Mouse (Mus musculus): ENCODE data around the gene Fcna. TPM values are rescaled to one million over a fixed set of nuclear protein-coding genes. Genes with fewer than 3 reads are reported as not detected.

Fcna gene
- total RNA-seq (2021) = 10 to 100 TPM in 1 of 2 experiments, 1 to 10 TPM in 1; 5.3 to 12.3 TPM
- long read RNA-seq, experiment 1, transcript Fcna-201 (10 exons, 1,374 nt) = major isoform, 7 of 7 reads
- long read RNA-seq, experiment 1, partial matches to known transcripts = 0 of 7 reads
- long read RNA-seq, experiment 1, other reads (novel, unspliced or antisense) = 0 of 7 reads
- long read RNA-seq, experiment 2, transcript Fcna-201 (10 exons, 1,374 nt) = major isoform, 10 of 16 reads
- long read RNA-seq, experiment 2, partial matches to known transcripts = 3 of 16 reads
- long read RNA-seq, experiment 2, other reads (novel, unspliced or antisense) = 3 of 16 reads

- no peak for DNase-seq (ENCODE audit: low spot score in 2 of 2)
These were observed at the start of gene Fcna for GRCm38 (mm10) chr2:25627811-25628210. Gene Fcna, minus strand, starts transcription at chr2:25628030.

DNA sequence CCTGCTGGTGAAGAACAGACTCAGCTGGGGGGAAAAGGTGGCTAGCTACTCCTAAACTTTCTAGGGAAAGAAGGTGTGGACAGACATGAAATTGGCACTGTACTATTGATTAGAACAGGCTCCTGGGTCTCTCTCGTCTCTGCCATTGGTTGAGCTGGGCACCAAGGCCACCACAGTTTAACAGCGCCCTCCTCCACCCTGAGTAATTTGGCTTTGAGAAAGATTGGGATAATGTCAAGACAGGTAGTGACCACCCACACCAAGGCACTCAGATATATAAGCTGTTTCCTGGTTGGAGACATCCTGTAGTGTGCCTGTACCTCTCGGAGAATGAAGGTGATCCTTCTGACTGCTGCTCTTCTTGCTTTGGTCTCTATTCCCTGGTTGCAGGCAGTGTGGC, 48.7 kb upstream of the Fcna start, which contains the start of gene Lcn6:
Lcn6 (plus strand) TSS at position 301 of the 400 bp plus-strand sequence.
- DNase-seq (ENCODE audit: low spot score in 2 of 2) = no peak

GRCm38 (mm10) chr2:25666516-25666915, 38.7 kb upstream of the Fcna start:
- DNase-seq (ENCODE audit: low spot score in 2 of 2) = no peak

DNA sequence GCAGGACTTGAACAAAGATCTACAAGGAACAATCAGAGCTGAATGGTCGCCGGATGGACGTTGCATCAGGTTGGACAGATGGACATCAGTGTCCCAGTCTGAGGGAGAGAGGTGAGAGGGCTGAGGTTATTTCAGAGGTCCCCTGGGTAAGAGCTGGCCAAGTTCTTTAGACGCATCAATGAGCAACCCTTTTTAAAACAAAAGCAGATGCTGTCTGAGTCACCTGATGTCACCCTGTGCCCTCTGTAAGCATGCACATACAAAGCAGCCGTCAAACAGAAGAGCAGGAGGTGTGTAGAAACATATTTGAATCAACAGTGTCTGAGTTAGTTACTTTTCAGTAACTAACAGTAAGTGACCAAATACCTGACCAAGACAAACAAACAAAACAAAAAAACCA, 36.3 kb upstream of the Fcna start:
- no peak for DNase-seq (ENCODE audit: low spot score in 2 of 2)

GRCm38 (mm10) chr2:25663511-25663910, 35.7 kb upstream of the Fcna start:
- peak; percentile 70 to 77 for DNase-seq (ENCODE audit: low spot score in 2 of 2)

DNA sequence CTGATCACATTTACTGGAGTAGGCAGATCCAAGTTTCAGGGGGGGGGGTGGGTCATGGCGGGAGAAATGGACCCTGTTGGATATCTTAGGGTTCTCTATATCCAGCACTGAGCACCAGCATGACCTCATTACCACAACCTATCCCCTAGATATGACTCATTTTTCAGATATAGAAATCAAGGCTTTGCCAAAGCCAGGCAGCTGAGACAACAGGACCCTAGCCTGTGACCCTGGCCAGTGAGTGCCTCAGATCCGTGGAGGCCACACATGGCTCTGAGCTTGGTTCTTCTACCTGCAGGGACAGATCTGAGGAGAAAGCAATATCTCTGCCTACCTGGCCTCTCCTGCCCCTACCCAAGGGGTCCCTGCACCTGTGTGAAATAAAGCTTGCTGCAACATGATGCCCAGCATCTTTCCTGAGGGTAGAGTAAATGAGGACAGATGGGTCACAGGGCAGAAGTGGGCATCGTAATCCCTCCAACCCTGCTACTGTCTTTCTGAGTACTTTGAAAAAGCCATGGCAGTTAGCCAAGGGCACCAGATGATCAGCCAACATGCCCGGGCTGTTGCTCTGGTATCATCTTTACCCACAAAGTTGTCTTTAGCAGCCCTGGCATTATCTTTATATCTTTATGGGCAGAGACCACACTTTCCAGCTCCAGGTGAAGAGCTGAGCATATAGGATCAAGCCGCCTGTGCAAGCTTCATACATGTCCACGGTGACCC, 33.6 kb upstream of the Fcna start:
- DNase-seq (ENCODE audit: low spot score in 2 of 2) = no peak

GRCm38 (mm10) chr2:25660279-25660678, 32.4 kb upstream of the Fcna start:
- no peak for DNase-seq (ENCODE audit: low spot score in 2 of 2)

- no peak for DNase-seq (ENCODE audit: low spot score in 2 of 2)
These were observed 29.8 kb upstream of the Fcna start, which contains the start of gene Lcn5 for GRCm38 (mm10) chr2:25657652-25658051. Gene Lcn5, plus strand, starts transcription at chr2:25657952.

DNA sequence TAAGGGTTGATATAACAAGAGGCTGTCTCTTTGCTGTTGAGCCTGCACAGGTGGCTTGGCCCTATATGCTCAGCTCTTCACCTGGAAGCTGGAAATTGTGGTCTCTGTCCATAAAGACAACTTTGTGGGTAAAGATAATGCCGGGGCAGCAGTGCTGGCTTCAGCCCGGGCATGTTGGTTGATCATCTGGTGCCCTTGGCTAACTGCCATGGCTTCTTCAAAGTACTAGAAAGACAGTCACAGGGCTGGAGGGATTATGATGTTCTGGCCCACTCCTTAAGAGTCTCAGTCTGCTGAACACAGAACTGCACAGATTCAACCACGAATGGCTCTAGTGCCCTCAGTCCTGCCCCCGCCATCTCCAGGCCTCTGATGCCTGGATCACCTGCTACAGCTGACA, 29.4 kb upstream of the Fcna start:
- no peak for DNase-seq (ENCODE audit: low spot score in 2 of 2)

DNA sequence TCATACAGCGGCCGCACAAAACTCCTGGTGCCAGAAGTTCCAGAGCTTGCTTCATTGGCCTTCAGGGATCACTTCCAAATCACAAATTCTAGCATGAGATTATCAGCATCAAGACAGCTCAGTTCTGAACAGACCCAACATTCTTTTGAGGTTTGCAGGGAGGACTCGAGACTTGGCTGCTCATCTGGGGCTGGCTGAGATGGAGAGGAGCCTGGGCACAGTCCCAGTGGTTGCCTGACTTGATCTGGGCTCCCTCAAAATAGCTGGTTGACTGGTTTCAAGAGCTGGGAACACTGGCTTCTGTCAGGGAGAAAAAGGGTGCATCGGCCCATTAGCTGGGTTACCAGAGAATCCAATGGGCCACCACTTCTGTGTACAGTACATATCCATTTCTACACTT, 28.9 kb upstream of the Fcna start:
- DNase-seq (ENCODE audit: low spot score in 2 of 2) = no peak

DNA sequence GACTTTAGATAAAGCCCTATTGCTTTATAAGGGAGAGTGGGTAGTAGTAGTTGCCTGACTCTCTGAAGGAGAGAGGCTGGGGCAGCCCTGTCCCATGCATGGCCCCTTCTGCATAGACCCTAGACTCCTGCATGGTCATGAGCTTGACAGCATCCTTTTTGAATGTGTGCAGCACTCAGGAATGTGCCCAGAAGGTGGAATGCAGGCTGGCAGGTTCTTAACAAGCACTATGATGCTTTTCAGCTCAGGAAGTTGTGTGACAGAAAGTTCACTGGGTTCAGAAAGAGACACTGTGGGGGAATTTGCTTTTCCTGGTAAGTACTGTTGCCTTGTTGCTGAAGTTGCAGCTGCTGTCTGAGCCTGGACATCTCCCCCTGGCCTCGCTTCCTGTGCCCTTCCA, 26.7 kb upstream of the Fcna start:
- DNase-seq (ENCODE audit: low spot score in 2 of 2) = no peak

DNA sequence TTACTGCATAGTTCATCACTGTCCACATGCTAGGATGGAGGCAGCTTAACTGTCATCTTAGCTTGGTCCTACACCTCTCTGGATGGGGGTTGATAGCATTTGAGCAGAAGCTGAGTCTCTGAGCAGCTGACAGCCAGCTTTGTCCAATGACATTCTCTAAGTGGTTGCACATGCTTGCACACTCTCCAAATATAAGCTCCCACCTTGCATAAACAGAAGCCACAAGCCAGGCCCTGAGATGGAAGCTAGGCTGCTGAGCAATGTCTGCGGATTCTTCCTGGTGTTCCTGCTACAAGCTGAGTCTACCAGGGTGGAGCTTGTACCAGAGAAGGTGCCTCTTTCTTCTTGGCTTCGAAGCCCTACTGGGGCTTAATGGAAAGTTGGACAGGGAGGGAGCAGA, 25.1 kb upstream of the Fcna start, which contains the start of gene Lcn8:
Lcn8 (plus strand) TSS at position 219 of the 400 bp plus-strand sequence.
- no peak for DNase-seq (ENCODE audit: low spot score in 2 of 2)

DNA sequence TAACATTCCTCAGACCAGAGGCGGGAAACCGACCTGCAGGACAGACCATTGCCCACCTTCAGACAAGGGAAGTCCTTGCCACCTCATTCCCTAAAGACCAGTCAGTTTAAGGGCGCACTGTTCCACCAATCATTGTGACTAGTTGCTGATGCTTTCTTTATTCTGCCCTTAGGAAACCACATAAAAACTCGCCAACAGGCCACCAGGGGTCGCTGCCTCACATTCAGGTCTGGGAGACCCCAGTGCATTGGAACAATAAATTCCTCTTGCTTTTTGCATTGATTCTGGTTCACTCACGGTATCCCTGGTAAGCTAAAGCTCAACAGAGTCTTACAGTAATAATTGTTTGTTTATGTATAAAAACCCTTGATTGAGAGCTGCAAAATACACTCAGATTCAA, 12.1 kb upstream of the Fcna start:
- DNase-seq (ENCODE audit: low spot score in 2 of 2) = peak; percentile 39 to 55

DNA sequence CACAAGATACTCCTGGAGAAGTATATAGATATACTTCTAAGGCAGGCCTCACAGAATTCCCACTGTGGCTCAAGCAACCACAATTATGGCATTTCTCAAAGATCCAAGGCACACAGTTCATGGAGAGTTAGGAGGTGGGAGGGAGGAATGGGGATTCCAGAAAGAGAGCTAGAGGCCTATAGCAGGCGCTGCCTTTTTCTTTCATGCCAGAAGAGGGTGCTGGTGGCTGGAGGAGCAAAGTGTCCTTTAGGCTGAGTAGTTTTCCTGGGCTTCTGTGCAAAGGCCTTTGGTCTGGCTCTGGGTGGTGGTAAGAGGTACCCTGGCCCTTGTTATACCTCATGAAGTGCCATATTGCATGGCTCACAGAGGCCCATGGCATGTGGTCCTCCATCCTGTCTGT, 6.2 kb upstream of the Fcna start:
- no peak for DNase-seq (ENCODE audit: low spot score in 2 of 2)

GRCm38 (mm10) chr2:25633616-25634015, 5.8 kb upstream of the Fcna start:
- no peak for DNase-seq (ENCODE audit: low spot score in 2 of 2)

- no peak for DNase-seq (ENCODE audit: low spot score in 2 of 2)
These were observed 908 bp upstream of the Fcna start for GRCm38 (mm10) chr2:25628738-25629137.

- no peak for DNase-seq (ENCODE audit: low spot score in 2 of 2)
These were observed 1.8 kb downstream of the Fcna start for GRCm38 (mm10) chr2:25625986-25626385.

DNA sequence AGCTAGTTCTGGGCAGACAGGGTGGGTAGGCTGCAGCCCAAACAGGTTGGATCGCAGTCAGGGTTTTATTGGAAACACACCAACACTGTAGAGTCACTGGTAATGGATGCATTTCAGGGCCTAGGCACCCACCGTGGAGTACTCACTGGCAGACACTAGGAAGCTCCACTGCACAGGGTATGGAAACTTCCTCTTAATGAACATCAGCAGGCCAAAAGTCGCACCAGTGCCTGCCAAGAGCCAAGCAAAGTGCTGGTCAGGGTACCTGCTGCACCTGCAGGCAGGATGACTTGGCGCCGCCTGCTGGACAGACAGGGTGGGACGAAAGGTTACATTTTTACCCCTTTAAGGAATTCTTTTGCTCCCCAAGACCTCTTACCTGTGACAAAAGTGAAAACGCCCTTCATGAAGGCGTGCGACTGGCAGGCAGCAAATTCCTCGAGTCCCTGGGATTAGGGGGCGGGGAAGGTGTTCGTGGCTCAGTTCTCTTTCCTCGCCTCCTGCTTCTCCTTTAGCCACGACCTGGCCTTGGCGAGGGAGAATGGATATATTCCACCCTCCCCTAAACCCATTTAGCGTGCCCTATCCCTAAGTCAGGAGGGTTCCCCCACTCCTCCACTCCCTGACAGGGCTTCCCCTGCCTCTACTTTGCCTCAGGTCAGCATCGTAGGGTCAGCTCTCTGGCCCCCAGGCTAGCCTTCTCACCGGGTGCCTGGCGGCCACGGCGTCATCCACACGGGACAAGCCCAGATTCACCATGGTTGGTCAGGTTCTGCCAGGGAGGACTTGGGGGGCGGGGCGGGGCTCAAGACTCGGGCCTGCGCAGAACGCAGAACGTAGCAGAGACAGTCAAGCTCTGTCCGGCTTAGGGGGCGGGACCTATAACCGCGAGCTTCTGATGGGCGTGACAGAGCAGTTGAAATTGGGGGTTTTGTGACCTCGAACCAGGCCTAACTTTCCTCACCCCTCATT, 6.3 kb downstream of the Fcna start, which contains the start of gene Tmem141:
Tmem141 (minus strand) TSS at position 777 of the 972 bp plus-strand sequence.
- peak; percentile 84 for DNase-seq (ENCODE audit: low spot score in 2 of 2)

DNA sequence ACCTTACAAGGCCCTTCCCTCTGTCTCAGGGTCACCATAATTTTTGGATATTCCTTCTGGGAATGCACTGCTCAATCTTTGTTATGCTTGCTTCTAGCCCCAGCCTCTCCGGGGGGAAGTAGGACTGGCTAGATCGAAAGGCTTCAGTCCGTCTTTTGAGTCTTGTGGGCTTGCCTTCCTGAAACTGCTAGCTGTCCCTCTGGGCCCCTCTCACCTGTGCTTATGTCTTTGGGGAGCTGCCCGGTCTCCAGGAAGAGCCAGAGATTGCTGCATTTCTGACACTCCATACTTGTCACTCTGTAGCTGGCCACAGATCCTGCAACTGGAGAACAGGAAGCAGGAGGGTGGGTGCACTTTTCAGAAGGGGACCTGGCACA, 7.0 kb downstream of the Fcna start:
- DNase-seq (ENCODE audit: low spot score in 2 of 2) = no peak

- DNase-seq (ENCODE audit: low spot score in 2 of 2) = no peak
These were observed 7.4 kb downstream of the Fcna start for GRCm38 (mm10) chr2:25620386-25620785.

DNA sequence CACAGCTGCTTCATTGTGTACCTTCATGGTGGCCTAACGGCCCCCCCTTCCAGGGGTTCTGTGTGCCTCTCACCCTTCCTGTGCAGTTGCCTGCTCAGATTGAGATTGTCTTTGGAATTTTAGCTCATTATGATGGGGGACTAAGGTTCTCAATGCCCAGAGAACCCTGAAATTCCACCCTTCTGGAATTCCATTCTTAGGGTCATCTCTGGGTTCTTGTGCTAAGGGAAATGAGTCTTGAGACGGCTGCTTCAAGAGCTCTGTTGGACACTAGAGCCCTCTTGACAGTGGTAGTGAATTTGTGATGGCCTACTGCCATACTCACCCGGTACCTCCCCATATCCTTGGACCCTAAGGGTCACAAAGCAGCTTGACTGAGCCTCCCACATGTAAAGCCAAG, 10.3 kb downstream of the Fcna start, which contains the start of gene Ccdc183:
Ccdc183 (minus strand) TSS at position 101 of the 400 bp plus-strand sequence.
- DNase-seq (ENCODE audit: low spot score in 2 of 2) = no peak

All from adrenal gland, adult 18-20 months (tissue).